Mouse (Mus musculus) heart, embryonic 16.5 days (tissue): Measurements from ENCODE around the gene Coa6. TPM values are rescaled to one million over a fixed set of nuclear protein-coding genes. Genes with fewer than 3 reads are reported as not detected.

ENCODE experiments used
- ATAC-seq: fragments of 200-750 bp; cut with Nextera tagmentation; replicated peaks from 2 replicates; pipeline ENCODE4 v1.8.0; 2017; ENCODE audit warnings: moderate number of reproducible peaks; ENCODE audit not compliant: insufficient read depth, low FRiP score; ENCODE audit errors: extremely low read depth
- H3K27ac ChIP-seq: fragments of 300-500 bp; sonication (generic); 2 replicates; pipeline ENCODE4 v1.5.1; 2014; ENCODE audit warnings: mild to moderate bottlenecking, low read length, control low read depth, moderate library complexity
- H3K27me3 ChIP-seq: fragments of 300-500 bp; sonication (generic); 2 replicates; pipeline ENCODE4 v1.6.1; 2014; ENCODE audit warnings: low read length, mixed read lengths; ENCODE audit not compliant: control insufficient read depth, insufficient read depth
- H3K36me3 ChIP-seq: fragments of 300-500 bp; sonication (generic); 2 replicates; pipeline ENCODE4 v1.6.1; 2014; ENCODE audit not compliant: control insufficient read depth, insufficient read depth
- H3K4me1 ChIP-seq: fragments of 300-500 bp; sonication (generic); 2 replicates; pipeline ENCODE4 v1.6.1; 2014; ENCODE audit warnings: low read length, mixed read lengths; ENCODE audit not compliant: control insufficient read depth, insufficient read depth
- H3K4me2 ChIP-seq: fragments of 300-500 bp; sonication (generic); 2 replicates; pipeline ENCODE4 v1.6.1; 2014; ENCODE audit warnings: low read depth, mild to moderate bottlenecking, control low read depth, low read length
- H3K4me3 ChIP-seq: fragments of 300-500 bp; sonication (generic); 2 replicates; pipeline ENCODE4 v1.5.1; 2014; ENCODE audit warnings: mild to moderate bottlenecking, control low read depth, low read length
- H3K9ac ChIP-seq: fragments of 300-500 bp; sonication (generic); 2 replicates; pipeline ENCODE4 v1.6.1; 2014; ENCODE audit warnings: low read length, control low read depth
- H3K9me3 ChIP-seq: fragments of 300-500 bp; sonication (generic); replicated peaks from 2 replicates; pipeline ENCODE4 v1.6.1; 2016; ENCODE audit warnings: low read length; ENCODE audit not compliant: control insufficient read depth
- WGBS: fragments of 180-500 bp; shearing (Covaris S2); extraction: QIAGEN DNeasy Blood & Tissue Kit; methylation state at CpG from one replicate; pipeline ENCODE4 v1.1.7; 2014; 5-methylcytosine and 5-hydroxymethylcytosine counted together
- polyA plus RNA-seq: library from polyadenylated mRNA; unstranded; fragments of >200 nt; fragmentation: Nextera tagmentation; extraction: Ambion mirVana; gene quantifications from 2 replicates; pipeline ENCODE4 v1.2.1, GENCODE M21; 2015

Coa6 gene
- polyA plus RNA-seq = 50.8 and 55.8 TPM in 2 replicates

GRCm38 (mm10) chr8:126422174-126422919, at the start of gene Coa6:
Gene Coa6, plus strand, starts transcription at chr8:126422515.
- Histone ChIP-seq H3K4me3 (peak within 1 kb of the TSS; percentile 95), H3K9ac (peak within 1 kb of the TSS; percentile 97), H3K4me2 (peak within 1 kb of the TSS; percentile 96), H3K27ac (peak within 1 kb of the TSS; percentile 84), H3K36me3 (peaks cover 22% of the 10 kb centered on the region), H3K4me1 (peaks cover 14% of the 10 kb centered on the region), H3K27me3 (no peaks in the 10 kb centered on the region), H3K9me3 (no peaks in the 10 kb centered on the region)
- peak; percentile 98 for ATAC-seq
- under 1% methylated on average over 61 of the region's 61 CpGs for WGBS

DNA sequence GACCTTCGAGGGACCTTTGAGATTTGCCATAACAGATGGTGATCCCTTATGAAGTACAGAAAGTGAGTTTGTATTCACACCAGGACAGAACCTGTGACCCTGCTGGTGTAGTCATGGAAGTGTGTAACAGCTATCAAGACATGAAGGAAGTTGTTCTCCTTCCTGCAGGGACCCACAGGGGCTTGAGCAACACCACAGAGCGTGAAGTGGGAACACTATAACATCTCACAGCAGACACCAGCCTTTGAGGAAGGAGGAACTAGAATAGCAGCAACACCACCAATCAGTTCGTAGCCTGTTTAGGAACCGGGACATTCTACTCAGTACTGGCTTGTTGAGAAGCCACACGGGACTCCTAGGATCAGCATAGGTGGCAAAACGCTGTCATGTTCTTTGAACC, 42.7 kb upstream of the Coa6 start:
- ATAC-seq = no peak
- no peaks in the 10 kb centered on the region for H3K36me3 ChIP-seq
- H3K4me3 ChIP-seq = no peak overlapping the region
- no peak overlapping the region for H3K4me2 ChIP-seq
- H3K9me3 ChIP-seq = no peaks in the 10 kb centered on the region
- WGBS = 77% methylated on average over 6 of the region's 6 CpGs
- no peak overlapping the region for H3K27ac ChIP-seq
- no peaks in the 10 kb centered on the region for H3K4me1 ChIP-seq
- H3K27me3 ChIP-seq = peaks cover 2% of the 10 kb centered on the region
- no peak overlapping the region for H3K9ac ChIP-seq

DNA sequence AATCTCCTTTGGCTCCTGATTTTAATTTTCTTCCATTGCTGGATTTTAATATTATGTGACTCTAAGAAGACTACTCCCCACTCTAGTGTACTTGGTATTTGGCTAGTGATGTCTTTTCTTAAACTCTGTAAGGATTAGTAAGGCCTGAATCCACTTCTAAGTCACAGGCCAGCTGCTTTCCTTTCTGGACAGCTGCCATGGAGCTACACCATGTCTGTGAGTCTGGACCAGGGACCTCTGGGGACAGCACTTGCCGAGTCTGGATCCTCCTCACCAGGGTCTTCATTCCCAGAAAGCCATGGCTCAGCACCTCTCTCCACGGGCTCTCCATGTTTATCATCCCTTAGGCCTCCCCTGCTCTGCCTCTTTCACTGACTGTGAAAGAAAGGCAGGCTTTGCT, 42.2 kb upstream of the Coa6 start:
- H3K4me3 ChIP-seq = no peak overlapping the region
- H3K27me3 ChIP-seq = peaks cover 2% of the 10 kb centered on the region
- 27% methylated on average over 2 of the region's 2 CpGs for WGBS
- no peaks in the 10 kb centered on the region for H3K9me3 ChIP-seq
- H3K9ac ChIP-seq = no peak overlapping the region
- H3K4me2 ChIP-seq = no peak overlapping the region
- H3K27ac ChIP-seq = no peak overlapping the region
- ATAC-seq = no peak
- H3K4me1 ChIP-seq = no peaks in the 10 kb centered on the region
- no peaks in the 10 kb centered on the region for H3K36me3 ChIP-seq

GRCm38 (mm10) chr8:126381299-126381698, 41.0 kb upstream of the Coa6 start:
- H3K27me3 ChIP-seq = 0 out of 2 replicates have a peak, but pooled peaks cover 2% of the 10 kb centered on the region
- ATAC-seq = no peak
- no peak overlapping the region for H3K4me2 ChIP-seq
- H3K9me3 ChIP-seq = no peaks in the 10 kb centered on the region
- whole genome bisulfite sequencing = 73% methylated on average over 7 of the region's 7 CpGs
- H3K27ac ChIP-seq = no peak overlapping the region
- no peaks in the 10 kb centered on the region for H3K4me1 ChIP-seq
- no peaks in the 10 kb centered on the region for H3K36me3 ChIP-seq
- no peak overlapping the region for H3K4me3 ChIP-seq
- H3K9ac ChIP-seq = no peak overlapping the region

GRCm38 (mm10) chr8:126382216-126382615, 40.1 kb upstream of the Coa6 start:
- Histone ChIP-seq H3K4me1 (no peaks in the 10 kb centered on the region), H3K27me3 (0 out of 2 replicates have a peak, but pooled peaks cover 2% of the 10 kb centered on the region), H3K4me3 (no peak overlapping the region), H3K9me3 (no peaks in the 10 kb centered on the region), H3K9ac (no peak overlapping the region), H3K27ac (no peak overlapping the region), H3K4me2 (no peak overlapping the region), H3K36me3 (no peaks in the 10 kb centered on the region)
- 34% methylated on average over 14 of the region's 14 CpGs for WGBS
- ATAC-seq = no peak

DNA sequence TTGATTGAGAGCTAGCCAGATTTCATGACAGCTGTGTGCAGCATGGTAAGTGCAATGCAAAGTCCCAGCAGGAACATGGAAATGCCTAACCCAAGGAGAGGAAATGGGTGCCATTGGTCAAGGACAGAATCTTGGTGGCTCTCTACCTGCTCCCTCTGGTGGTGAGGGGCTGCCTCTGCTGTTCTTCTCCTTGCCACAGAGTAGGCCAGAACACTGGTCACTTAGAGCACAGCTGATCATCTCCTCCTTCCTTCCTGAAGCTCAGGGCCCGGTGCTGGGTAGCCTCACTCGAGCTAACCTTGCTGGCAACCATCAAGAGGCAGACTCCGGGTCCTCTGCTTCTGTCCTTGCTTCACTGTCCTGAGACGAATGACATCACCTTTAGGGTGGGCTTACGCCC, 39.6 kb upstream of the Coa6 start:
- Histone ChIP-seq H3K4me3 (no peak overlapping the region), H3K9me3 (no peaks in the 10 kb centered on the region), H3K9ac (no peak overlapping the region), H3K27me3 (0 out of 2 replicates have a peak, but pooled peaks cover 2% of the 10 kb centered on the region), H3K4me2 (no peak overlapping the region), H3K4me1 (no peaks in the 10 kb centered on the region), H3K36me3 (no peaks in the 10 kb centered on the region), H3K27ac (no peak overlapping the region)
- WGBS = 55% methylated on average over 5 of the region's 5 CpGs
- no peak for ATAC-seq

- Histone ChIP-seq H3K4me3 (no peak overlapping the region), H3K4me1 (no peaks in the 10 kb centered on the region), H3K9me3 (no peaks in the 10 kb centered on the region), H3K27ac (no peak overlapping the region), H3K27me3 (no peaks in the 10 kb centered on the region), H3K4me2 (no peak overlapping the region), H3K36me3 (no peaks in the 10 kb centered on the region), H3K9ac (no peak overlapping the region)
- ATAC-seq = no peak
- 84% methylated on average over 4 of the region's 4 CpGs for WGBS
Measured at GRCm38 (mm10) chr8:126387566-126387965, 34.7 kb upstream of the Coa6 start.

- no peak overlapping the region for H3K9ac ChIP-seq
- no peak overlapping the region for H3K27ac ChIP-seq
- no peak overlapping the region for H3K4me2 ChIP-seq
- no peak for ATAC-seq
- no peaks in the 10 kb centered on the region for H3K4me1 ChIP-seq
- H3K9me3 ChIP-seq = no peaks in the 10 kb centered on the region
- WGBS = 38% methylated on average over 2 of the region's 2 CpGs
- H3K4me3 ChIP-seq = no peak overlapping the region
- H3K27me3 ChIP-seq = no peaks in the 10 kb centered on the region
- no peaks in the 10 kb centered on the region for H3K36me3 ChIP-seq
Measured at GRCm38 (mm10) chr8:126391541-126391940, 30.8 kb upstream of the Coa6 start.

GRCm38 (mm10) chr8:126395386-126395785, 26.9 kb upstream of the Coa6 start:
- Histone ChIP-seq H3K27me3 (no peaks in the 10 kb centered on the region), H3K27ac (no peak overlapping the region), H3K9ac (no peak overlapping the region), H3K4me1 (no peaks in the 10 kb centered on the region), H3K36me3 (no peaks in the 10 kb centered on the region), H3K4me2 (no peak overlapping the region), H3K9me3 (no peaks in the 10 kb centered on the region), H3K4me3 (no peak overlapping the region)
- ATAC-seq = no peak
- 81% methylated on average over 9 of the region's 9 CpGs for WGBS
